Mouse (Mus musculus) inflammation-experienced regulatory T-cells (primary cell): Measurements from ENCODE around the gene Chrne. TPM values are rescaled to one million over a fixed set of nuclear protein-coding genes. Genes with fewer than 3 reads are reported as not detected.

Source experiments
- polyA plus RNA-seq, 2 experiments: library from polyadenylated mRNA; unstranded; fragments of 100-300 nt; shearing (Covaris generic); gene quantifications; one replicate each; pipeline ENCODE4 v1.2.1; 2017

Chrne gene
- polyA plus RNA-seq, result 1 to 10 TPM; 1.0 to 1.2 TPM

GRCm38 (mm10) chr11:70619101-70619500, at the start of gene Chrne:
Chrne (minus strand) TSS chr11:70619216.

GRCm38 (mm10) chr11:70656964-70657363, 37.9 kb upstream of the Chrne start, which contains the start of gene Eno3:
Eno3 (plus strand) TSS chr11:70657202.

GRCm38 (mm10) chr11:70654198-70654922, 35.3 kb upstream of the Chrne start, which contains the start of gene Pfn1:
Pfn1 (minus strand) TSS chr11:70654644.

GRCm38 (mm10) chr11:70646691-70647650, 28.0 kb upstream of the Chrne start, which contains the start of the genes Rnf167 and Slc25a11:
Rnf167 (plus strand) TSS chr11:70647235.
Slc25a11 (minus strand) TSS chr11:70647479.

GRCm38 (mm10) chr11:70638714-70639278, 19.8 kb upstream of the Chrne start, which contains the start of gene Gp1ba:
Gp1ba (plus strand) TSS chr11:70639122.

GRCm38 (mm10) chr11:70615516-70616093, 3.4 kb downstream of the Chrne start, which contains the start of gene 4930544D05Rik:
4930544D05Rik (plus strand) TSS chr11:70615848.

Other genes with a start within 250 kb of the Chrne start
- gene Pelp1, start 209.2 kb downstream of the Chrne start, polyA plus RNA-seq, result 10 to 100 TPM; 11.5 to 13.4 TPM
- gene Arrb2, start 186.6 kb downstream of the Chrne start, polyA plus RNA-seq, result 100 to 1,000 TPM; 249 to 281 TPM
- gene Med11, start 167.3 kb downstream of the Chrne start, polyA plus RNA-seq, result 10 to 100 TPM; 72.7 to 76.5 TPM
- not detected for gene Zmynd15, start 159.8 kb downstream of the Chrne start, polyA plus RNA-seq
- gene Cxcl16, start 159.2 kb downstream of the Chrne start, polyA plus RNA-seq, result 1 to 10 TPM in 1 of 2 experiments, under 1 TPM in 1; 0.19 to 1.3 TPM
- 1 to 10 TPM; 2.2 to 2.9 TPM for gene Tm4sf5, start 114.0 kb downstream of the Chrne start, polyA plus RNA-seq
- not detected for gene Vmo1, start 104.6 kb downstream of the Chrne start, polyA plus RNA-seq
- gene Gltpd2, start 100.0 kb downstream of the Chrne start, polyA plus RNA-seq, result not detected
- 100 to 1,000 TPM; 312 to 326 TPM for gene Psmb6, start 93.8 kb downstream of the Chrne start, polyA plus RNA-seq
- not detected for gene Gm40193, start 86.3 kb downstream of the Chrne start, polyA plus RNA-seq
- gene Pld2, start 79.2 kb downstream of the Chrne start, polyA plus RNA-seq, result 10 to 100 TPM in 1 of 2 experiments, 1 to 10 TPM in 1; 6.9 to 10.1 TPM
- gene Mink1, start 56.3 kb downstream of the Chrne start, polyA plus RNA-seq, result 10 to 100 TPM; 15.9 to 22.2 TPM
- under 1 TPM; 0.20 to 0.78 TPM for gene 4930544D05Rik, start 3.4 kb downstream of the Chrne start, polyA plus RNA-seq
- under 1 TPM; 0.17 to 0.18 TPM for gene Gp1ba, start 19.9 kb upstream of the Chrne start, polyA plus RNA-seq
- gene Rnf167, start 28.0 kb upstream of the Chrne start, polyA plus RNA-seq, result 100 to 1,000 TPM; 350 to 474 TPM
- 100 to 1,000 TPM; 164 to 182 TPM for gene Slc25a11, start 28.3 kb upstream of the Chrne start, polyA plus RNA-seq
- gene Pfn1, start 35.4 kb upstream of the Chrne start, polyA plus RNA-seq, result 1,000 to 10,000 TPM; 4,492 to 4,564 TPM
- gene Eno3, start 38.0 kb upstream of the Chrne start, polyA plus RNA-seq, result 10 to 100 TPM; 24.7 to 43.8 TPM
- 10 to 100 TPM; 75.8 to 87.1 TPM for gene Spag7, start 50.2 kb upstream of the Chrne start, polyA plus RNA-seq
- gene Camta2, start 68.9 kb upstream of the Chrne start, polyA plus RNA-seq, result 10 to 100 TPM; 45.4 to 63.7 TPM
- 1 to 10 TPM in 1 of 2 experiments, not detected in 1; 1.4 TPM for gene Inca1, start 80.9 kb upstream of the Chrne start, polyA plus RNA-seq
- 1 to 10 TPM; 1.4 to 2.1 TPM for gene Kif1c, start 81.3 kb upstream of the Chrne start, polyA plus RNA-seq
- 1 to 10 TPM; 8.9 to 9.4 TPM for gene Zfp3, start 145.0 kb upstream of the Chrne start, polyA plus RNA-seq
- gene Scimp, start 193.4 kb upstream of the Chrne start, polyA plus RNA-seq, result 1 to 10 TPM in 1 of 2 experiments, not detected in 1; 1.1 TPM
- 10 to 100 TPM; 48.1 to 65.4 TPM for gene Rabep1, start 225.6 kb upstream of the Chrne start, polyA plus RNA-seq